Mouse (Mus musculus): Measurements from ENCODE around the gene Lrrc51. TPM values are rescaled to one million over a fixed set of nuclear protein-coding genes. Genes with fewer than 3 reads are reported as not detected.
"Not testable (repeated sequence)": the region's sequence is repeated elsewhere in the genome, so short reads cannot be mapped to it uniquely, and the experiment has no call there.

Lrrc51 gene
- polyA plus RNA-seq, 1 experiment from 2014 or later = 8.8 TPM

DNA sequence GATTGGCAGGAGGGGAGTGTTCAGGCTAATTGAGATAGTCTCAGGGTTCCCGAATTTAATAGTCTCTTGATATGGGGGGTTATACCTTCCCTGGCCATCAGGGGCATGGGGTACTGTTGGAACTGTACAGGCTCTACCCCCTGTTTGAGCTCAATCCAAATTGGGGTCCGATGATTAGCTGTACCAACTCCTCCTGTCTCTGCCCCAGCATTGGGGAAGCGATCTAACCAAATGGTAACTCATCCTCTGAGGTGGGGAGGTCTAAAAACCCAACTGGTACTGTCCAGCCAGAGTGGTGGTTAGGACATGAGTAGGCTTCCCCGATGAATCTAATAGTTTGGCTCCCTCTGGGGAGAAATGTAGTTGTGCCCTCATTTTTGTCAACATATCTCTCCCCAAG lies 3.3 kb upstream of the Lrrc51 start:
- peaks cover 9% of the 10 kb centered on the region; the same call in 1 of the 2 replicates for H3K4me1 ChIP-seq
- no peak overlapping the region for H3K27ac ChIP-seq
- no peak overlapping the region for H3K9ac ChIP-seq
- no peaks in the 10 kb centered on the region for H3K27me3 ChIP-seq
- H3K36me3 ChIP-seq = no peaks in the 10 kb centered on the region
- ATAC-seq (ENCODE audit: insufficient number of reproducible peaks, low FRiP score, low TSS enrichment, low read depth) = no peak
- H3K9me3 ChIP-seq = no peaks in the 10 kb centered on the region
- WGBS = 99% methylated on average over 4 of the region's 4 CpGs
- no peak overlapping the region for H3K4me3 ChIP-seq
- no peak overlapping the region for H3K4me2 ChIP-seq

DNA sequence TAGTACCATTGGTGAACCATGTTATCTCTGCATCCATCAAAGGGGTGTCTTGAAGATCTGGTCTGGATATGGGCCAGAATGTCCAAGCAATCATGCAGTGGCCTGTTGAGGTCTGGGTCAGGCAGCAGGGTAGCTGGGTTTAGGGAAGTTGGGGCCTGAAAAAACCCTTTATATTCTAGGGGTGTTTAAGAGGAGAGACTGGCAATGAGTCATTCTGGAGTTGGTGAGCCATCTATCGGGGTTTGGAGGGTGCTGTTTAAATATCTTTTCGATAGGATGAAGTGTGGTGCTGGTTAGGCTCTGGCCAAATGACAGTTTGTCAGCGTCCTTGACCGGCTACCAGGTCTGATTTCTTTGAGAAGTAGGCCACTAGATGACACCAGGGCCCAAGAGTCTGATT lies 2.3 kb upstream of the Lrrc51 start:
- H3K9ac ChIP-seq = no peak overlapping the region
- no peak for ATAC-seq (ENCODE audit: insufficient number of reproducible peaks, low FRiP score, low TSS enrichment, low read depth)
- no peak overlapping the region for H3K4me3 ChIP-seq
- WGBS = 93% methylated on average over 4 of the region's 4 CpGs
- H3K9me3 ChIP-seq = no peaks in the 10 kb centered on the region
- H3K36me3 ChIP-seq = no peaks in the 10 kb centered on the region
- H3K27ac ChIP-seq = no peak overlapping the region
- no peak overlapping the region for H3K4me2 ChIP-seq
- H3K27me3 ChIP-seq = no peaks in the 10 kb centered on the region
- peaks cover 9% of the 10 kb centered on the region; the same call in 1 of the 2 replicates for H3K4me1 ChIP-seq

DNA sequence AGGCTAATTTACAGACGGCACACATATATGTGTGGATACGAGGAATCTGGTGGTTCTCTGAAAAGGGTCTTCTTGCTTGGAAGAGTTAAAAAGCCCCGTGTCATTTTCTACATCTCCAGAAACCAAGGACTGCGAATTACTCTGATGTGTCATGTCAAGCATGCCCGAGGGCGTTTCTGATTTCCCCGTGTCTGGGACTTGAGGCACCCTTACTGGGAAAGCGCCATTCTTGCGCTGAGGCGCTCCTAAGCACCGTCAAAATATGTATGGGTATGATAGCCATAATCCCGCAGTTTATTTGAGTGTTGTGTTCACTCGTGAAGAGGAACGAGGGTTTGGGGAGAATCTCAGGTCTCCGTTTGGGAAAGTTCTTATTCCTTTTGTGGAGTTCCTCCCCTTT lies 395 bp downstream of the Lrrc51 start:
- Histone ChIP-seq H3K9me3 (no peaks in the 10 kb centered on the region), H3K4me2 (peak overlapping the region; percentile 61), H3K4me1 (peaks cover 9% of the 10 kb centered on the region; the same call in 1 of the 2 replicates), H3K4me3 (peak overlapping the region; percentile 75), H3K27me3 (no peaks in the 10 kb centered on the region), H3K36me3 (no peaks in the 10 kb centered on the region), H3K27ac (peak overlapping the region; percentile 89), H3K9ac (peak overlapping the region; percentile 65)
- ATAC-seq (ENCODE audit: insufficient number of reproducible peaks, low FRiP score, low TSS enrichment, low read depth) = 0 out of 2 replicates have a peak, but pooled peaks have one; percentile 4
- WGBS = 4% methylated on average over 15 of the region's 15 CpGs

DNA sequence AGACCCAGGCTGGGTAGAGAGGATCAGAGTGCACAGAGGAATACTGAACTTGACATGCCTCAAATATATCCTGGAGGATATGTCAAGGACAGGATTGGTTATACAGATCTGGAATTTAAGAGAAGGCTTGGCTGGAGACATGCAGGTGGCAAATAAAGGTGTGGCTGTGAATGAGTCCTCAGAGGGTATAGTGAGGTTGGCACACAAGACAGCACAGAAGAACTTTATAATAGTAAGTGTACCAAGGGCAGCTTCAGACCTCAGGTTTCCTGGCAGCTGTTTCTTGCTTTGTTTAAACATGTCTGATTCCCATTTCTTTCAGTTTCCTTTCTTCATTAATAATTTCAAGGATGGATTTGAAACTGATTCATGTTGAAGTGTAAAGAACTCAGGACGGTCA lies 1.1 kb downstream of the Lrrc51 start:
- H3K36me3 ChIP-seq = no peaks in the 10 kb centered on the region
- H3K27me3 ChIP-seq = no peaks in the 10 kb centered on the region
- H3K4me2 ChIP-seq = peak overlapping the region; percentile 61; the same call in 1 of the 2 replicates
- peaks cover 9% of the 10 kb centered on the region; the same call in 1 of the 2 replicates for H3K4me1 ChIP-seq
- H3K9me3 ChIP-seq = no peaks in the 10 kb centered on the region
- no peak for ATAC-seq (ENCODE audit: insufficient number of reproducible peaks, low FRiP score, low TSS enrichment, low read depth)
- no peak overlapping the region for H3K9ac ChIP-seq
- no peak overlapping the region for H3K27ac ChIP-seq
- WGBS = 82% methylated on average over 1 of the region's 1 CpGs
- peak overlapping the region; percentile 75; the same call in 1 of the 2 replicates for H3K4me3 ChIP-seq

DNA sequence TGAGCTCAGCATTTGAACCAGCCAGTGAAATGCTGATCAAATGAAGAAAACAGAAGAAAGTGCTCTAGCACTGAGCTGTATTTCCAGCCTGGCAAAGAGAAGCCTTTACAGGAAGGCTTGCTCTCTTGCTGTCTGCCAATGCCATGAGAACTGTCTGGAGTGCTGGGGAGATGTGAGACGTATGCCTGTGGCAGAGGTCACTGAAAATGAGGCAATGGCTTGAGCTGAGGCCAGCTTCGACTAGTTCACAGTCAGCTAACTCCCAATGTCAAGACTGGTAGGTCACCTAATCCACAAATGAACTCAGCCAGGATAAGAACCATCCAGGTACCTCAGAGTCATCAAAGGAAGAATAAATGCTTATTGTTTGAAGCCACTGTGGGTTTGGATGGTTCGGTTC lies 5.6 kb downstream of the Lrrc51 start:
- no peaks in the 10 kb centered on the region for H3K27me3 ChIP-seq
- H3K4me3 ChIP-seq = no peak overlapping the region
- H3K9me3 ChIP-seq = no peaks in the 10 kb centered on the region
- ATAC-seq (ENCODE audit: insufficient number of reproducible peaks, low FRiP score, low TSS enrichment, low read depth) = no peak
- H3K4me1 ChIP-seq = peaks cover 5% of the 10 kb centered on the region; the same call in 1 of the 2 replicates
- no peak overlapping the region for H3K4me2 ChIP-seq
- no peak overlapping the region for H3K9ac ChIP-seq
- WGBS = 85% methylated on average over 3 of the region's 3 CpGs
- no peak overlapping the region for H3K27ac ChIP-seq
- no peaks in the 10 kb centered on the region for H3K36me3 ChIP-seq

DNA sequence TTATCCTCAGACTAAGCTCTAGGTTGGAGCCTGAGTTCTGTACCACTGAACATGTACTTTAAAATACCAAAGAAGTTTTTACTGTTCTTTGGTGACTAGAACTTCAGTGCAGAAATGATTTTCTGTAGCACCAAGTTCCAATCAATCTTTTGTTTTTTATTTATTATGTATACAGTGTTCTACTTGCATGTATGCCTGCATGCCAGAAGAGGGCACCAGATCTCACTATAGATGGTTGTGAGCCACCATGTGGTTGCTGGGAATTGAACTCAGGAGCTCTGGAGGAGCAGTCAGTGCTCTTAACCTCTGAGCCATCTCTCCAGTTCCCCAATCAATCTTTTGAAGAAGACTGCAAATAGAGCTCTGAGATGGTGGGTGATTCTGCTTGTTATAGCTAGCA lies 7.8 kb downstream of the Lrrc51 start:
- H3K4me3 ChIP-seq; H3K4me1 ChIP-seq; H3K27me3 ChIP-seq; H3K4me2 ChIP-seq; H3K36me3 ChIP-seq; H3K9me3 ChIP-seq; ATAC-seq (ENCODE audit: insufficient number of reproducible peaks, low FRiP score, low TSS enrichment, low read depth); H3K27ac ChIP-seq; H3K9ac ChIP-seq: not testable (repeated sequence)

DNA sequence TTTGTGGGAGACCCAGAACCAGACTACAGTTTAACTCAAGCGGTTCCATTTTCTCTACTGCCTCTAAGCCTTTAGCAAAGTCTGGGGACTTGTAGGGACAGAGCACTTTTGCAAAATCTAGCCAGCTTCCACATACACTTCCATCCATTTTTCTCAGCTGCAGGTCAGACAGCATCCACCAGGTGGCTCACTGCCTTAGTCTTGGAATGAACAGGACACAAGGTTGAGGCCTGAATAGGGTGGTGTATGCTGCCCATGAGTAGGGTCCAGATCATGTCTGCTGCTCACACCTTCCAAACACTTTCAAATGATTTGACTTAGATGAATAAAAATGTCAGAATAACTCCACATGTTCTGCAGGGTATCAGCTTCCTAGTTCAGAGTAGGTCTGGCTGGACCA lies 15.6 kb downstream of the Lrrc51 start:
- WGBS = 31% methylated on average over 1 of the region's 1 CpGs
- ATAC-seq (ENCODE audit: insufficient number of reproducible peaks, low FRiP score, low TSS enrichment, low read depth) = peak; percentile 58; the same call in 1 of the 2 replicates
- Histone ChIP-seq H3K9me3 (no peaks in the 10 kb centered on the region), H3K27me3 (no peaks in the 10 kb centered on the region), H3K9ac (no peak overlapping the region), H3K27ac (no peak overlapping the region), H3K4me1 (no peaks in the 10 kb centered on the region), H3K36me3 (peaks cover 20% of the 10 kb centered on the region), H3K4me2 (no peak overlapping the region), H3K4me3 (no peak overlapping the region)

DNA sequence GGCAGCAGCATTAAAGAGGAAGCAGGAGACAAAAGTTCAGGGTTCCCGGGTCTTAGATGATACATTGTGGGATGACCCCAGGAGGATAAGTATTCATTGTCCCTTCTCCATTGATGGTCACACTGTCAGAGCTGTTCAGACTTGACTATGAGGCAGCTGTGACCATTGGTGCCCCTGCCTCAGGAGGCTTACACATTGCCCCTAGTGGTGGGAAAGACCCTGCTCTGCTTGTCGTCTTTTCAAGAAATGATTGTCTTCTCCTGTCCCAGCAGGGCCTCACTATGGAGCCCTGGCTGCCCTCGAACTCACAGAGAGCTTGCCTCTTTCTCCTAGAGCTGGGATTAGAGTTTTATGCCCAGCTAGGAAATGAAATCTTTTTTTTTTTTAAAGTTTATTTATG lies 21.7 kb downstream of the Lrrc51 start:
- 67% methylated on average over 3 of the region's 3 CpGs for WGBS
- no peaks in the 10 kb centered on the region for H3K9me3 ChIP-seq
- no peak for ATAC-seq (ENCODE audit: insufficient number of reproducible peaks, low FRiP score, low TSS enrichment, low read depth)
- H3K4me2 ChIP-seq = no peak overlapping the region
- H3K9ac ChIP-seq = no peak overlapping the region
- H3K4me1 ChIP-seq = peaks cover 12% of the 10 kb centered on the region
- H3K36me3 ChIP-seq = peaks cover 60% of the 10 kb centered on the region
- H3K27ac ChIP-seq = no peak overlapping the region
- H3K4me3 ChIP-seq = no peak overlapping the region
- no peaks in the 10 kb centered on the region for H3K27me3 ChIP-seq

DNA sequence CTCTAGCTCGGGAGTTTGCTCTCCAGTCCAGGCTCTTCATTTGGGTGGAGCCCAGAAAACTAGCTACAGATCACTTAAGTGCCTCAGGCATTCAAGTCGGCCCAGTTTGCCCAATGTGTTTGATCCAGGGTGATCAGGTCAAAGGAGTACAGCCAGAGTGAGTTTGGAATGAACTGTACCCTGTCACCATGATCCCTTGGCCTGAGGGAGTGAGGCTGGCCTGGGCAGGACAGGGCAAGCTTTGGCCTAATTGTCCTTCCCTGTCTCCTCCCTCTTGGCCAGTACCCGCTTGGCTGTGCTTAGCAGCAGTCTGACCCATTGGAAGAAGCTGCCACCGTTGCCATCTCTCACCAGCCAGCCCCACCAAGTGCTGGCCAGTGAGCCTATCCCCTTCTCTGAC lies 23.6 kb downstream of the Lrrc51 start:
- H3K9me3 ChIP-seq = no peaks in the 10 kb centered on the region
- no peak for ATAC-seq (ENCODE audit: insufficient number of reproducible peaks, low FRiP score, low TSS enrichment, low read depth)
- no peak overlapping the region for H3K4me3 ChIP-seq
- H3K27ac ChIP-seq = no peak overlapping the region
- no peaks in the 10 kb centered on the region for H3K27me3 ChIP-seq
- no peak overlapping the region for H3K4me2 ChIP-seq
- WGBS = 72% methylated on average over 4 of the region's 4 CpGs
- no peak overlapping the region for H3K9ac ChIP-seq
- H3K4me1 ChIP-seq = peaks cover 22% of the 10 kb centered on the region
- H3K36me3 ChIP-seq = peaks cover 60% of the 10 kb centered on the region

DNA sequence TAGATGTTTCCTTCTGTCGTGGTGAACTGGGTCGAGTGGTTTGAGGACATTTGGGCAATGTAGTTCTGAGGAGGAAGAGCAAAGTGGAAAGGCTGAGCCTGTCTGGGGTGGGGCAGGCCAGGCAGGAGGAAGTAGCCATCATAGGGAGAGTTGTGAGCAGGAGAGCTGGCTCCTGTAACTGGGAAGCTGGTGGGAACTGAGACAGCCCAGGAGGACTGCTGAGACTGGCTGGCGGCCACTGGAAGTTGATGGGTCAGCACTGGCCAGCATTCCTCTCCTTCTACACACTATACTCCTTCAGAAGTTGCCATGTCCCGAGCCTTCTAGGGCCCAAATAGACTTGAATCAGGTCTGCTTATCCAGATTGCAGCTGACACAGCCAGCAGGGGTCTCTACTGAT lies 25.3 kb downstream of the Lrrc51 start:
- ATAC-seq (ENCODE audit: insufficient number of reproducible peaks, low FRiP score, low TSS enrichment, low read depth) = no peak
- no peaks in the 10 kb centered on the region for H3K9me3 ChIP-seq
- no peaks in the 10 kb centered on the region for H3K27me3 ChIP-seq
- no peak overlapping the region for H3K27ac ChIP-seq
- no peak overlapping the region for H3K4me3 ChIP-seq
- WGBS = 73% methylated on average over 4 of the region's 4 CpGs
- H3K36me3 ChIP-seq = peaks cover 43% of the 10 kb centered on the region
- no peak overlapping the region for H3K4me2 ChIP-seq
- H3K4me1 ChIP-seq = peaks cover 26% of the 10 kb centered on the region
- no peak overlapping the region for H3K9ac ChIP-seq

DNA sequence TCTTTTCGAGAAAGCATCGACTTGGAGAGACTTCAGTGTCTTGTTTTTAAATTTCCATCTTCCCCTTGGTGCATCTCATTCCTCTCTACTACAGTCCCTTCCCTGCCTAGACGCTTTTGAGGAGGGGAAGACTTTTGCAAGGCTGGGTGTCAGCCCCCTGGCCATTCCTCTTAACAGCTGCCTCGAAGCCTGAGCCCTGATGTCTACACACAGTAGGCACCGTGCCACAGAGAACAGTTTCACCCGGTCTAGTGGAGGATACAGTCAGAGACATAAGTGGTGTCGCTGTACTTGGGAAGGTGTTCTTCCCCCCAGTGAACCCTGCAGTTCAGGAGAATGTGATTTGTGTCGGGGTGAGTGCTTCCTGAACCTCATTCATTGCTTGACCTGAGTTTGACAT lies 27.0 kb downstream of the Lrrc51 start:
- peak overlapping the region; percentile 55 for H3K4me2 ChIP-seq
- H3K36me3 ChIP-seq = peaks cover 32% of the 10 kb centered on the region
- no peak for ATAC-seq (ENCODE audit: insufficient number of reproducible peaks, low FRiP score, low TSS enrichment, low read depth)
- peak overlapping the region; percentile 96 for H3K9ac ChIP-seq
- peaks cover 26% of the 10 kb centered on the region for H3K4me1 ChIP-seq
- no peaks in the 10 kb centered on the region for H3K9me3 ChIP-seq
- peak overlapping the region; percentile 98 for H3K27ac ChIP-seq
- peak overlapping the region; percentile 89 for H3K4me3 ChIP-seq
- H3K27me3 ChIP-seq = no peaks in the 10 kb centered on the region
- 55% methylated on average over 8 of the region's 8 CpGs for WGBS

DNA sequence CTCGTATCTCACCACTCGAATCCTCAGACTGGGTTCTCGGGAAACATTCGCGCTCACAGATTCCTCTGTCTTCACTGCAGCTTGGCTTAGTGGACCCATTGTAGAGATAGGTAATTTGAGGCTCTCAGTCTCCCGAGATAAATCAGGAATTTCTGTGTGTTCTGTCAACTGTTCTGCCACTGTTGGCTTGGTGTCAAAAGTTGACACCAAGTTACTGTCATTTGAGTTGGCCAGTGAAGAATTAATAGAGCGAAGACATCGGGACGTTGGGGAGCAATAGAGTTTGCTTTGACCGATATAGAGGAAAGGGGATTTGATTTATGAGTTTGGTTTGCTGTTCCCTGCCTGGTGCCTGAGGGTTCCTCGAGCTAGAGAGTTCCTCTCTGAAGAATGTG lies 27.4 kb downstream of the Lrrc51 start, which contains the start of gene Tomt:
TSS of gene Tomt (minus strand) at position 73 of the 395 bp plus-strand sequence.
- Histone ChIP-seq H3K9ac (peak within 1 kb of the TSS; percentile 96), H3K4me3 (peak within 1 kb of the TSS; percentile 89), H3K9me3 (no peaks in the 10 kb centered on the region), H3K36me3 (peaks cover 28% of the 10 kb centered on the region), H3K27ac (peak within 1 kb of the TSS; percentile 98), H3K27me3 (no peaks in the 10 kb centered on the region), H3K4me1 (peaks cover 26% of the 10 kb centered on the region), H3K4me2 (peak within 1 kb of the TSS; percentile 64)
- WGBS = 8% methylated on average over 11 of the region's 11 CpGs
- ATAC-seq (ENCODE audit: insufficient number of reproducible peaks, low FRiP score, low TSS enrichment, low read depth) = no peak

All from limb, embryonic 15.5 days (tissue).